Mouse (Mus musculus): ENCODE data around the gene Tulp3. TPM values are rescaled to one million over a fixed set of nuclear protein-coding genes. Genes with fewer than 3 reads are reported as not detected.

Tulp3 gene
- polyA plus RNA-seq, 1 experiment, result 0.07 TPM

DNA sequence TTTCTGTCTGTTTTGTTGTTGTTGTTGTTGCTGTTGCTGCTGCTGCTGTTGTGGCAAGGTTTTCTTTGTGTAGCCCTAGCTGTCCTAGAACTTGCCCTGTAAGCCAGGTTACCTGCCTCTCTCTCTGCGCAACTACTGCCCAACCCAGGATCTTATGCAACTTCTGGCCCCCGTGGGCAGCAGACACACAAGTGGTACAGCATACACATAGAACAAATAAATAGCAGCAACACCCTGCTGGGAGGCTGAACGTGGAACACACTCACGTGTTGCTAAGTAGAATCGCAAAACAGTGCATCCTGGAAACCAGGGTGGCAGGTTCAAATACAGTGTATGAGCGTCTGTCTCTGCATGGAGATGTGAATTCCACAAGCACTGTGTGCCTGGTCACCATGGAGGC lies 67.0 kb downstream of the Tulp3 start:
- no peaks in the 10 kb centered on the region for H3K9me3 ChIP-seq (ENCODE audit: control insufficient read depth, low read length)
- H3K27me3 ChIP-seq (ENCODE audit: control insufficient read depth), result no peaks in the 10 kb centered on the region
- H3K4me3 ChIP-seq (replicated peaks), result no peak overlapping the region
- TF ChIP-seq TAL1 (IDR thresholded peaks at IDR 0.05; ENCODE audit: low read length) (no peak), GATA1 (IDR thresholded peaks at IDR 0.05; ENCODE audit: low read length) (no peak)
- H3K36me3 ChIP-seq (ENCODE audit: control insufficient read depth), result no peaks in the 10 kb centered on the region
- H3K4me1 ChIP-seq (ENCODE audit: control insufficient read depth), result peaks cover 5% of the 10 kb centered on the region

GRCm38 (mm10) chr6:128285792-128286430 lies 69.7 kb downstream of the Tulp3 start:
- H3K4me1 ChIP-seq (ENCODE audit: control insufficient read depth), result peaks cover 5% of the 10 kb centered on the region
- no peaks in the 10 kb centered on the region for H3K36me3 ChIP-seq (ENCODE audit: control insufficient read depth)
- H3K9me3 ChIP-seq (ENCODE audit: control insufficient read depth, low read length), result no peaks in the 10 kb centered on the region
- H3K4me3 ChIP-seq (replicated peaks), result no peak overlapping the region
- H3K27me3 ChIP-seq (ENCODE audit: control insufficient read depth), result no peaks in the 10 kb centered on the region
- no peak for TF ChIP-seq TAL1 (IDR thresholded peaks at IDR 0.05; ENCODE audit: low read length)
- TF ChIP-seq GATA1 (IDR thresholded peaks at IDR 0.05; ENCODE audit: low read length), result no peak

DNA sequence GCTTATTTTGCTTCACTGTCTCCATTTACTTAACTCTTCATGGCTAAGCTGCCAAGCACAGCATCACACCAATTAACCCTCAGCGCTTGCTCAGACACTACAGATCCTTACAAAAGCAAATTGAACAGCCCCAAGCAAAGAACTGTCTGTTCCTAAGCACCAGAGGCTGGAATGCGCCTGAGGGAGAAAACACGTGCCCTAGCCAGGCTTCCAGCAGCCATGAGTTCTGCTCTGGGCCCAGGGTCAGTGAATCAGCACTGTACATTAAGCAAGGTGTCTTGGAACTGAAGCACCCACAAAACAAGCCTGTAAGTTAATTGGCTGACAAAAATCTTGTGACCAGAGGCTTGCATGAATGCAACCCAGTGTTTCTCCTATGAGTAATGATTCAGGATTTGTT lies 73.5 kb downstream of the Tulp3 start:
- Histone ChIP-seq H3K4me1 (ENCODE audit: control insufficient read depth) (peaks cover 5% of the 10 kb centered on the region), H3K27me3 (ENCODE audit: control insufficient read depth) (no peaks in the 10 kb centered on the region), H3K9me3 (ENCODE audit: control insufficient read depth, low read length) (no peaks in the 10 kb centered on the region), H3K4me3 (replicated peaks) (no peak overlapping the region), H3K36me3 (ENCODE audit: control insufficient read depth) (no peaks in the 10 kb centered on the region)
- TF ChIP-seq GATA1 (IDR thresholded peaks at IDR 0.05; ENCODE audit: low read length), result no peak
- TF ChIP-seq TAL1 (IDR thresholded peaks at IDR 0.05; ENCODE audit: low read length), result no peak

DNA sequence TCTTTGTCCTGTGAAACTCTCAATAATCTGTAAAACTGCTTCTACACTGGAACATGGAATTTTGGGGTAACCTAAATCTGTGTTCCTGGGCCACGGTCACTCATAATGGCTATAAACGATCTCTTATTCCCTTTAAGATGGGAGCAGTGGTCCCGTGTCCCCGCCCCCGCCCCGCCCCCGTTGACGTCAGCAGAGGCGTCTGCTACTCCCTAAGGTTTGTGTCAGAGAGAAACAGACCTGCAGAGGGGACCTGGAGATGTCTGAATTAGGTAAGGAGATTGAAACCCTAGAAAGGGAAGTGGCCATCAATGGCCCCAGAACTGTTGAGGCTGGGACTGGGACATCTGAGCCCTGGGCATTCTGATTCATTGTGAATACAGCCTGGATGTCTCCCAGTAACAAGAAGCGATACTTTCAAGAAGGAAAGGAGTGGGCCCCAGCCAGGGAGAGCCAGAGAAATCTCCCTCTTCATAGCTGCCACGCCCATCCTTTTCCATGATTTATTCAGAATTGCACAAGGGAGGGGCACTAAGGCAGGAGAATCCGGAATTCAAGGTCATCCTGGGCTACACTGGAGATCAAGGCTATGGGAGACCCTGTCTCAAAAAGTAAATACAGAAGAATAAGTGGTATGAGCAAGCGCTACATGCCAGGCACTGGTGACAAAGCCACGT lies 75.0 kb downstream of the Tulp3 start:
- H3K4me3 ChIP-seq (replicated peaks), result no peak overlapping the region
- TF ChIP-seq TAL1 (IDR thresholded peaks at IDR 0.05; ENCODE audit: low read length), result no peak
- TF ChIP-seq GATA1 (IDR thresholded peaks at IDR 0.05; ENCODE audit: low read length), result no peak
- no peaks in the 10 kb centered on the region for H3K36me3 ChIP-seq (ENCODE audit: control insufficient read depth)
- no peaks in the 10 kb centered on the region for H3K4me1 ChIP-seq (ENCODE audit: control insufficient read depth)
- H3K27me3 ChIP-seq (ENCODE audit: control insufficient read depth), result no peaks in the 10 kb centered on the region
- H3K9me3 ChIP-seq (ENCODE audit: control insufficient read depth, low read length), result no peaks in the 10 kb centered on the region

GRCm38 (mm10) chr6:128279608-128280007 lies 76.0 kb downstream of the Tulp3 start:
- H3K4me3 ChIP-seq (replicated peaks), result no peak overlapping the region
- peaks cover 2% of the 10 kb centered on the region; the same call in 1 of the 2 replicates for H3K4me1 ChIP-seq (ENCODE audit: control insufficient read depth)
- no peaks in the 10 kb centered on the region for H3K9me3 ChIP-seq (ENCODE audit: control insufficient read depth, low read length)
- no peak for TF ChIP-seq TAL1 (IDR thresholded peaks at IDR 0.05; ENCODE audit: low read length)
- no peak for TF ChIP-seq GATA1 (IDR thresholded peaks at IDR 0.05; ENCODE audit: low read length)
- H3K27me3 ChIP-seq (ENCODE audit: control insufficient read depth), result no peaks in the 10 kb centered on the region
- no peaks in the 10 kb centered on the region for H3K36me3 ChIP-seq (ENCODE audit: control insufficient read depth)

- H3K27me3 ChIP-seq (ENCODE audit: control insufficient read depth), result no peaks in the 10 kb centered on the region
- TF ChIP-seq TAL1 (IDR thresholded peaks at IDR 0.05; ENCODE audit: low read length) (no peak), GATA1 (IDR thresholded peaks at IDR 0.05; ENCODE audit: low read length) (no peak)
Measured at GRCm38 (mm10) chr6:128279099-128279498, 76.6 kb downstream of the Tulp3 start.

DNA sequence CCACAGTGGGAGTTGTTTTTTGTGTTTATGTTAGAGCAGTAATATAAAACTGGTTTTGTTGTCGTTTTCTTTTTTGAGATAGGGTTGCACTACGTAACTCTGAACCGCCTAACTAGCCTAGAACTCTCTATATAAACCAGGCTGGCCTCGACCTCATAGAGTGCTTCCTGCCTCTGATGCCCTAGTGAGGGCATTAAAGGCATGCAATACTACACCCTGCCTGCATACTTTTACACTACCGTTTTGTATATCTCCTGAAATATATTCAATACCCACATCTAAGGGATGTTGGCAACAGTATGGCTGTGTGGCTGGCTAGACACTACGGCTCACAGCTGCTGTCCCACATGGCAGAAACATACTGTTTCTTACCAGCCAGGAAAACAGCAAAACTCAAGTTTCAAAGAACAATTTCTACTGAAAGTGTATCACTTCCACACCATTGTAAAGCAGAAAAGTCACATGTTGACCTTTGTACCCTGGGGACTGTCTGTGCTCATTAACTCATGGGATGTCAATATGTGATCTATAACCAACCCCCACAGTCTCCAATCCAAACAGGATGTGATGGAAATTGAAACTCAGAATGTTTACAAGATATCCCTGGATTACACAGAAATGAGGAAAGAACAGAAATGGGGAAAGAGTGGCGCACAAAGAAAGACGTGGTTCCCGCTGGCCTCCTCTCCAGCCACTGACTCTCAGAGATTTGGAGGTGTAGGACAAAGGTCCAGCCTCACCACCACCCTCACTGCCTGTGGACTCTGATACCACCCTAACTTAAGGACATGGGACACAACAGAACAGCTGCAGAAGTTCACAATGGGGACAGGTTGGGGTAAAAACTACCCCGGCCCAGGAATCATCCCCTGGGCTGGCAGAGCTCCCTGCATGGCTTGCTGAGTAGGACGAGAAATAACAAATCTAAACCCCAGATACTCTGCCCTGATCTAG lies 78.2 kb downstream of the Tulp3 start:
- peaks cover 2% of the 10 kb centered on the region; the same call in 1 of the 2 replicates for H3K4me1 ChIP-seq (ENCODE audit: control insufficient read depth)
- H3K27me3 ChIP-seq (ENCODE audit: control insufficient read depth), result no peaks in the 10 kb centered on the region
- no peaks in the 10 kb centered on the region for H3K36me3 ChIP-seq (ENCODE audit: control insufficient read depth)
- TF ChIP-seq TAL1 (IDR thresholded peaks at IDR 0.05; ENCODE audit: low read length), result no peak
- TF ChIP-seq GATA1 (IDR thresholded peaks at IDR 0.05; ENCODE audit: low read length), result no peak
- H3K4me3 ChIP-seq (replicated peaks), result no peak overlapping the region
- H3K9me3 ChIP-seq (ENCODE audit: control insufficient read depth, low read length), result no peaks in the 10 kb centered on the region

More at GRCm38 (mm10) chr6:128279099-128279498, 76.6 kb downstream of the Tulp3 start:
- Histone ChIP-seq H3K4me1 (ENCODE audit: control insufficient read depth) (peaks cover 2% of the 10 kb centered on the region; the same call in 1 of the 2 replicates), H3K36me3 (ENCODE audit: control insufficient read depth) (no peaks in the 10 kb centered on the region), H3K9me3 (ENCODE audit: control insufficient read depth, low read length) (no peaks in the 10 kb centered on the region), H3K4me3 (replicated peaks) (no peak overlapping the region)

GRCm38 (mm10) chr6:128276349-128276748 lies 79.3 kb downstream of the Tulp3 start:
- no peaks in the 10 kb centered on the region for H3K36me3 ChIP-seq (ENCODE audit: control insufficient read depth)
- no peaks in the 10 kb centered on the region for H3K27me3 ChIP-seq (ENCODE audit: control insufficient read depth)
- TF ChIP-seq TAL1 (IDR thresholded peaks at IDR 0.05; ENCODE audit: low read length) (no peak), GATA1 (IDR thresholded peaks at IDR 0.05; ENCODE audit: low read length) (no peak)
- H3K9me3 ChIP-seq (ENCODE audit: control insufficient read depth, low read length), result no peaks in the 10 kb centered on the region
- H3K4me3 ChIP-seq (replicated peaks), result no peak overlapping the region
- peaks cover 2% of the 10 kb centered on the region; the same call in 1 of the 2 replicates for H3K4me1 ChIP-seq (ENCODE audit: control insufficient read depth)
